Mouse (Mus musculus): ENCODE measurements around the gene Ifitm5. TPM values are rescaled to one million over a fixed set of nuclear protein-coding genes. Genes with fewer than 3 reads are reported as not detected.

The Ifitm5 gene
- polyA plus RNA-seq, 1 experiment from 2014 or later = 0.39 TPM

GRCm38 (mm10) chr7:140939669-140940171 is 10.4 kb downstream of the Ifitm5 start:
- Histone ChIP-seq H3K4me1 (replicated peaks) (peaks cover 32% of the 10 kb centered on the region), H3K27ac (replicated peaks) (no peak overlapping the region), H3K36me3 (replicated peaks) (no peaks in the 10 kb centered on the region), H3K4me2 (no peak overlapping the region), H3K9ac (no peak overlapping the region), H3K27me3 (peaks cover 22% of the 10 kb centered on the region), H3K9me3 (replicated peaks) (no peaks in the 10 kb centered on the region), H3K4me3 (replicated peaks) (no peak overlapping the region)
- WGBS (ENCODE audit: insufficient replicate concordance) = 54% methylated on average over 8 of the region's 8 CpGs
- ATAC-seq (ENCODE audit: insufficient read depth) = no peak

GRCm38 (mm10) chr7:140938896-140939295 is 11.2 kb downstream of the Ifitm5 start:
- H3K4me3 ChIP-seq (replicated peaks) = no peak overlapping the region
- WGBS (ENCODE audit: insufficient replicate concordance) = 43% methylated on average over 2 of the region's 2 CpGs

GRCm38 (mm10) chr7:140938436-140938835 is 11.7 kb downstream of the Ifitm5 start:
- H3K4me1 ChIP-seq (replicated peaks) = peaks cover 28% of the 10 kb centered on the region
- no peaks in the 10 kb centered on the region for H3K9me3 ChIP-seq (replicated peaks)
- no peaks in the 10 kb centered on the region for H3K36me3 ChIP-seq (replicated peaks)
- ATAC-seq (ENCODE audit: insufficient read depth) = no peak
- no peak overlapping the region for H3K27ac ChIP-seq (replicated peaks)
- 27% methylated on average over 3 of the region's 3 CpGs for WGBS (ENCODE audit: insufficient replicate concordance)
- H3K9ac ChIP-seq = no peak overlapping the region
- no peak overlapping the region for H3K4me3 ChIP-seq (replicated peaks)
- H3K4me2 ChIP-seq = no peak overlapping the region
- H3K27me3 ChIP-seq = peaks cover 29% of the 10 kb centered on the region

More at GRCm38 (mm10) chr7:140938896-140939295, 11.2 kb downstream of the Ifitm5 start:
- peaks cover 32% of the 10 kb centered on the region for H3K4me1 ChIP-seq (replicated peaks)
- H3K27me3 ChIP-seq = peaks cover 29% of the 10 kb centered on the region
- H3K9ac ChIP-seq = no peak overlapping the region
- no peaks in the 10 kb centered on the region for H3K36me3 ChIP-seq (replicated peaks)
- ATAC-seq (ENCODE audit: insufficient read depth) = no peak
- H3K9me3 ChIP-seq (replicated peaks) = no peaks in the 10 kb centered on the region
- no peak overlapping the region for H3K4me2 ChIP-seq
- H3K27ac ChIP-seq (replicated peaks) = no peak overlapping the region

- peaks cover 10% of the 10 kb centered on the region for H3K4me1 ChIP-seq (replicated peaks)
- WGBS (ENCODE audit: insufficient replicate concordance) = 75% methylated on average over 6 of the region's 6 CpGs
- no peak overlapping the region for H3K4me3 ChIP-seq (replicated peaks)
- ATAC-seq (ENCODE audit: insufficient read depth) = no peak
- H3K27ac ChIP-seq (replicated peaks) = no peak overlapping the region
- no peak overlapping the region for H3K9ac ChIP-seq
- peaks cover 35% of the 10 kb centered on the region for H3K27me3 ChIP-seq
- no peaks in the 10 kb centered on the region for H3K9me3 ChIP-seq (replicated peaks)
- H3K4me2 ChIP-seq = no peak overlapping the region
- H3K36me3 ChIP-seq (replicated peaks) = peaks cover 10% of the 10 kb centered on the region
Measured at GRCm38 (mm10) chr7:140927181-140927580, 22.9 kb downstream of the Ifitm5 start.

- ATAC-seq (ENCODE audit: insufficient read depth) = no peak
- no peak overlapping the region for H3K27ac ChIP-seq (replicated peaks)
- peak overlapping the region; percentile 56 for H3K4me2 ChIP-seq
- peaks cover 67% of the 10 kb centered on the region for H3K27me3 ChIP-seq
- H3K4me1 ChIP-seq (replicated peaks) = peaks cover 27% of the 10 kb centered on the region
- H3K9me3 ChIP-seq (replicated peaks) = no peaks in the 10 kb centered on the region
- peaks cover 2% of the 10 kb centered on the region for H3K36me3 ChIP-seq (replicated peaks)
- WGBS (ENCODE audit: insufficient replicate concordance) = 22% methylated on average over 30 of the region's 30 CpGs
- H3K9ac ChIP-seq = no peak overlapping the region
- H3K4me3 ChIP-seq (replicated peaks) = 0 out of 2 replicates have a peak overlapping the region, but pooled peaks have one; percentile 26
Measured at GRCm38 (mm10) chr7:140923070-140923775, 26.9 kb downstream of the Ifitm5 start.

- Histone ChIP-seq H3K4me3 (replicated peaks) (peak overlapping the region; percentile 26), H3K4me2 (peak overlapping the region; percentile 56), H3K27me3 (peaks cover 67% of the 10 kb centered on the region), H3K9ac (no peak overlapping the region), H3K27ac (replicated peaks) (no peak overlapping the region), H3K36me3 (replicated peaks) (no peaks in the 10 kb centered on the region), H3K9me3 (replicated peaks) (no peaks in the 10 kb centered on the region), H3K4me1 (replicated peaks) (peaks cover 27% of the 10 kb centered on the region)
- 2% methylated on average over 49 of the region's 49 CpGs for WGBS (ENCODE audit: insufficient replicate concordance)
- peak; percentile 57 for ATAC-seq (ENCODE audit: insufficient read depth)
Measured at GRCm38 (mm10) chr7:140922398-140923069, 27.6 kb downstream of the Ifitm5 start.

GRCm38 (mm10) chr7:140921225-140921975 is 28.7 kb downstream of the Ifitm5 start:
- Histone ChIP-seq H3K36me3 (replicated peaks) (no peaks in the 10 kb centered on the region), H3K9ac (no peak overlapping the region), H3K4me1 (replicated peaks) (peaks cover 27% of the 10 kb centered on the region), H3K9me3 (replicated peaks) (no peaks in the 10 kb centered on the region), H3K27ac (replicated peaks) (no peak overlapping the region), H3K4me2 (no peak overlapping the region), H3K27me3 (peaks cover 67% of the 10 kb centered on the region), H3K4me3 (replicated peaks) (no peak overlapping the region)
- 29% methylated on average over 22 of the region's 22 CpGs for WGBS (ENCODE audit: insufficient replicate concordance)
- ATAC-seq (ENCODE audit: insufficient read depth) = no peak

GRCm38 (mm10) chr7:140920418-140921029 is 29.6 kb downstream of the Ifitm5 start, which contains the start of gene Nlrp6:
Gene Nlrp6, plus strand, starts transcription at chr7:140920902.
- WGBS (ENCODE audit: insufficient replicate concordance) = 42% methylated on average over 8 of the region's 8 CpGs
- H3K9ac ChIP-seq = no peak within 1 kb of the TSS

GRCm38 (mm10) chr7:140919911-140920310 is 30.2 kb downstream of the Ifitm5 start:
- no peak overlapping the region for H3K27ac ChIP-seq (replicated peaks)
- no peak overlapping the region for H3K4me3 ChIP-seq (replicated peaks)
- H3K36me3 ChIP-seq (replicated peaks) = no peaks in the 10 kb centered on the region
- peaks cover 59% of the 10 kb centered on the region for H3K27me3 ChIP-seq
- H3K9ac ChIP-seq = no peak overlapping the region
- H3K9me3 ChIP-seq (replicated peaks) = no peaks in the 10 kb centered on the region
- H3K4me2 ChIP-seq = no peak overlapping the region
- peaks cover 27% of the 10 kb centered on the region for H3K4me1 ChIP-seq (replicated peaks)
- WGBS (ENCODE audit: insufficient replicate concordance) = 20% methylated on average over 4 of the region's 4 CpGs
- ATAC-seq (ENCODE audit: insufficient read depth) = no peak

More at GRCm38 (mm10) chr7:140920418-140921029, 29.6 kb downstream of the Ifitm5 start, which contains the start of gene Nlrp6:
- Histone ChIP-seq H3K4me1 (replicated peaks) (peaks cover 27% of the 10 kb centered on the region), H3K27me3 (peaks cover 64% of the 10 kb centered on the region), H3K27ac (replicated peaks) (no peak within 1 kb of the TSS), H3K4me3 (replicated peaks) (no peak within 1 kb of the TSS), H3K36me3 (replicated peaks) (no peaks in the 10 kb centered on the region), H3K9me3 (replicated peaks) (no peaks in the 10 kb centered on the region), H3K4me2 (no peak within 1 kb of the TSS)
- ATAC-seq (ENCODE audit: insufficient read depth) = no peak

- WGBS (ENCODE audit: insufficient replicate concordance) = 62% methylated on average over 8 of the region's 8 CpGs
- H3K4me3 ChIP-seq (replicated peaks) = no peak overlapping the region
- peak overlapping the region; percentile 68; the same call in 1 of the 2 replicates for H3K27ac ChIP-seq (replicated peaks)
- H3K9me3 ChIP-seq (replicated peaks) = no peaks in the 10 kb centered on the region
- peaks cover 8% of the 10 kb centered on the region; the same call in 1 of the 2 replicates for H3K4me1 ChIP-seq (replicated peaks)
- peaks cover 3% of the 10 kb centered on the region for H3K27me3 ChIP-seq
- no peak for ATAC-seq (ENCODE audit: insufficient read depth)
- no peak overlapping the region for H3K4me2 ChIP-seq
- H3K36me3 ChIP-seq (replicated peaks) = no peaks in the 10 kb centered on the region
- no peak overlapping the region for H3K9ac ChIP-seq
Measured at GRCm38 (mm10) chr7:140914031-140914690, 35.9 kb downstream of the Ifitm5 start.

All from liver, embryonic 15.5 days (tissue).